Mouse (Mus musculus) heart, postnatal 14 days (tissue): ENCODE measurements around the gene Rab23. TPM values are rescaled to one million over a fixed set of nuclear protein-coding genes. Genes with fewer than 3 reads are reported as not detected.

Experiments
- DNase-seq, 2 experiments: peaks; one replicate each; pipeline ENCODE4 v3.0.0; 2021 to 2022
- intact Hi-C: fragments of 180-260 bp; cut with DNase I; formaldehyde crosslinking; loops from one replicate; pipeline ENCODE4 v1.15.1; 2025
- long read RNA-seq, 2 experiments: library from polyadenylated mRNA; stranded (forward); transcript quantifications; one replicate each; pipeline ENCODE4 v2.0.0; 2021
- total RNA-seq, 2 experiments: library from RNA; stranded (reverse); gene quantifications; 2 replicates each; pipeline ENCODE4 v1.2.3; 2021

Gene Rab23
- 10 to 100 TPM; 10.8 to 11.5 TPM for total RNA-seq
- long read RNA-seq, experiment 1, full-length matches to known transcripts = 9 of 14 reads
- long read RNA-seq, experiment 1, partial matches to known transcripts = 1 of 14 reads
- long read RNA-seq, experiment 1, other reads (novel, unspliced or antisense) = 4 of 14 reads
- long read RNA-seq, experiment 2, full-length matches to known transcripts = 8 of 14 reads
- long read RNA-seq, experiment 2, partial matches to known transcripts = 0 of 14 reads
- long read RNA-seq, experiment 2, other reads (novel, unspliced or antisense) = 6 of 14 reads

GRCm38 (mm10) chr1:33719733-33720225 lies at the start of gene Rab23:
TSS of gene Rab23 (plus strand) at chr1:33719887.
- DNase-seq = peak; percentile 83 to 87
- intact Hi-C loops = no loop called here

GRCm38 (mm10) chr1:33670164-33670616 lies 49.5 kb upstream of the Rab23 start:
- intact Hi-C loops = loop anchor here (2.0 kb wide), 1 partner anchor 69 kb away; no protein-coding TSS in a partner anchor
- peak; percentile 51 to 66 for DNase-seq

GRCm38 (mm10) chr1:33671441-33671840 lies 48.2 kb upstream of the Rab23 start:
- intact Hi-C loops = loop anchor here (2.0 kb wide), 1 partner anchor 67 kb away; no protein-coding TSS in a partner anchor
- no peak for DNase-seq

GRCm38 (mm10) chr1:33672083-33672482 lies 47.6 kb upstream of the Rab23 start:
- DNase-seq = no peak
- intact Hi-C loops = no loop called here

GRCm38 (mm10) chr1:33672514-33672913 lies 47.2 kb upstream of the Rab23 start:
- intact Hi-C loops = no loop called here
- DNase-seq = peak; percentile 13 to 53

GRCm38 (mm10) chr1:33673158-33673960 lies 46.3 kb upstream of the Rab23 start:
- peak in 1 of 2 experiments; percentile 23 for DNase-seq
- intact Hi-C loops = no loop called here

GRCm38 (mm10) chr1:33680435-33680834 lies 39.3 kb upstream of the Rab23 start:
- DNase-seq = no peak
- intact Hi-C loops = no loop called here

GRCm38 (mm10) chr1:33680890-33681289 lies 38.8 kb upstream of the Rab23 start:
- no peak for DNase-seq
- intact Hi-C loops = no loop called here

GRCm38 (mm10) chr1:33684459-33684858 lies 35.2 kb upstream of the Rab23 start:
- intact Hi-C loops = no loop called here
- peak in 1 of 2 experiments; percentile 43 for DNase-seq

- intact Hi-C loops = no loop called here
- DNase-seq = no peak
These were observed 30.9 kb upstream of the Rab23 start for GRCm38 (mm10) chr1:33688810-33689209.

- DNase-seq = peak in 1 of 2 experiments; percentile 21
- intact Hi-C loops = no loop called here
These were observed 30.1 kb upstream of the Rab23 start for GRCm38 (mm10) chr1:33689446-33690086.

GRCm38 (mm10) chr1:33690087-33690448 lies 29.6 kb upstream of the Rab23 start:
- no peak for DNase-seq
- intact Hi-C loops = no loop called here

GRCm38 (mm10) chr1:33693893-33694292 lies 25.8 kb upstream of the Rab23 start:
- DNase-seq = no peak
- intact Hi-C loops = no loop called here

GRCm38 (mm10) chr1:33696016-33696415 lies 23.7 kb upstream of the Rab23 start:
- DNase-seq = no peak
- intact Hi-C loops = no loop called here

GRCm38 (mm10) chr1:33701244-33701643 lies 18.4 kb upstream of the Rab23 start:
- no peak for DNase-seq
- intact Hi-C loops = no loop called here

GRCm38 (mm10) chr1:33709615-33710014 lies 10.1 kb upstream of the Rab23 start:
- no peak for DNase-seq
- intact Hi-C loops = no loop called here

GRCm38 (mm10) chr1:33712026-33712425 lies 7.7 kb upstream of the Rab23 start:
- DNase-seq = no peak
- intact Hi-C loops = no loop called here

- intact Hi-C loops = no loop called here
- DNase-seq = no peak
These were observed 4.9 kb upstream of the Rab23 start for GRCm38 (mm10) chr1:33714796-33715195.

GRCm38 (mm10) chr1:33717636-33718035 lies 2.1 kb upstream of the Rab23 start:
- intact Hi-C loops = no loop called here
- no peak for DNase-seq

GRCm38 (mm10) chr1:33720231-33720630 lies 544 bp downstream of the Rab23 start:
- DNase-seq = no peak
- intact Hi-C loops = no loop called here

- intact Hi-C loops = no loop called here
- DNase-seq = no peak
These were observed 1.3 kb downstream of the Rab23 start for GRCm38 (mm10) chr1:33721020-33721419.
